Mouse (Mus musculus): Measurements from ENCODE around the gene Ttc24. TPM values are rescaled to one million over a fixed set of nuclear protein-coding genes. Genes with fewer than 3 reads are reported as not detected.

The Ttc24 gene
- total and polyA plus RNA-seq, 3 experiments, result not detected

GRCm38 (mm10) chr3:88121164-88122131 lies 43.3 kb upstream of the Ttc24 start:
- Histone ChIP-seq H3K9me3 (replicated peaks; ENCODE audit: low read length) (no peaks in the 10 kb centered on the region), H3K79me2 (replicated peaks; ENCODE audit: control insufficient read depth, extremely low read depth, insufficient read depth, poor library complexity, severe bottlenecking) (no peaks in the 10 kb centered on the region), H3K4me1 (ENCODE audit: control insufficient read depth in 1 of 2, insufficient read depth in 2 of 2) (no peaks in the 10 kb centered on the region), H3K27ac (ENCODE audit: insufficient read depth, low read depth) (no peak overlapping the region), H3K9ac (ENCODE audit: insufficient read depth, low read depth) (no peak overlapping the region), H3K4me2 (ENCODE audit: insufficient read depth, low read depth, poor library complexity, severe bottlenecking) (no peak overlapping the region), H3K27me3 (replicated peaks) (no peaks in the 10 kb centered on the region), H3K36me3 (replicated peaks in 1 of 2; ENCODE audit: control insufficient read depth in 1 of 2, insufficient read depth in 1 of 2, low read length in 1 of 2) (peaks cover 19 to 53% of the 10 kb centered on the region in 2 experiments), H3K4me3 (replicated peaks in 1 of 3; ENCODE audit: low read depth in 2 of 3, low read length in 2 of 3, poor library complexity in 1 of 3) (no peak overlapping the region)
- in situ Hi-C loops (cut with MboI; ENCODE audit: low pct_ligation_motif_present, low pct_unique_long_range_greater_than_20kb, low sequenced_read_pairs), result no loop called here
- TF ChIP-seq EP300 (IDR thresholded peaks at IDR 0.05; ENCODE audit: low read length) (no peak), MEF2A (IDR thresholded peaks at IDR 0.05; ENCODE audit: borderline replicate concordance, low read depth, low read length) (no peak), POLR2AphosphoS2 (IDR thresholded peaks at IDR 0.05; ENCODE audit: low read depth, low read length) (no peak), KAT2A (IDR thresholded peaks at IDR 0.05; ENCODE audit: insufficient replicate concordance, low read length) (no peak), ZNF384 (IDR thresholded peaks at IDR 0.05; ENCODE audit: low read depth, low read length) (no peak), JUND (conservative IDR thresholded peaks at IDR 0.05; ENCODE audit: low read depth, low read length) (no peak)
- no peak for DNase-seq (ENCODE audit: extremely low read depth)
- dilution Hi-C loops (cut with MboI; ENCODE audit: extremely low pct_ligation_motif_present, extremely low pct_unique_long_range_greater_than_20kb, low sequenced_read_pairs), result no loop called here

- no peak for TF ChIP-seq ZKSCAN1 (IDR thresholded peaks at IDR 0.05; ENCODE audit: borderline replicate concordance, low read depth, low read length)
- no peak for TF ChIP-seq RCOR1 (conservative IDR thresholded peaks at IDR 0.05; ENCODE audit: low read depth, low read length)
- TF ChIP-seq POLR2A (IDR thresholded peaks at IDR 0.05; ENCODE audit: low read depth, low read length), result no peak
- no peak for TF ChIP-seq MYC (IDR thresholded peaks at IDR 0.05; ENCODE audit: low read depth, low read length)
- no peak for TF ChIP-seq UBTF (IDR thresholded peaks at IDR 0.05; ENCODE audit: low read depth, low read length)
- no peak for TF ChIP-seq CHD2 (IDR thresholded peaks at IDR 0.05; ENCODE audit: low read length)
- no peak for TF ChIP-seq ZMIZ1 (IDR thresholded peaks at IDR 0.05; ENCODE audit: low read depth, low read length)
- TF ChIP-seq SMC3 (IDR thresholded peaks at IDR 0.05; ENCODE audit: low read depth, low read length), result no peak
- TF ChIP-seq MAX (IDR thresholded peaks at IDR 0.05; ENCODE audit: low read length), result no peak
- no peak for TF ChIP-seq POLR2AphosphoS2 (IDR thresholded peaks at IDR 0.05; ENCODE audit: low read depth, low read length)
- no peak for TF ChIP-seq MXI1 (IDR thresholded peaks at IDR 0.05; ENCODE audit: low read depth, low read length)
- no peak for TF ChIP-seq BHLHE40 (IDR thresholded peaks at IDR 0.05; ENCODE audit: low read depth, low read length)
- no peak for TF ChIP-seq EP300 (IDR thresholded peaks at IDR 0.05; ENCODE audit: low read length)
- TF ChIP-seq USF1 (IDR thresholded peaks at IDR 0.05; ENCODE audit: low read depth, low read length), result no peak
- TF ChIP-seq MAFK (IDR thresholded peaks at IDR 0.05; ENCODE audit: insufficient replicate concordance, low read length), result no peak
- TF ChIP-seq CHD1 (IDR thresholded peaks at IDR 0.05; ENCODE audit: low read depth, low read length), result no peak
- TF ChIP-seq SIN3A (IDR thresholded peaks at IDR 0.05; ENCODE audit: low read length), result no peak
- dilution Hi-C loops (cut with MboI; ENCODE audit: extremely low pct_ligation_motif_present, extremely low pct_unique_long_range_greater_than_20kb, low sequenced_read_pairs), result no loop called here
- Histone ChIP-seq H3K36me3 (replicated peaks in 1 of 2; ENCODE audit: control insufficient read depth in 1 of 2, insufficient read depth in 1 of 2, low read length in 1 of 2) (peaks cover 25 to 64% of the 10 kb centered on the region in 2 experiments), H3K27ac (ENCODE audit: insufficient read depth, low read depth) (no peak overlapping the region), H3K9me3 (replicated peaks; ENCODE audit: low read length) (peaks cover 2% of the 10 kb centered on the region), H3K79me2 (replicated peaks; ENCODE audit: control insufficient read depth, extremely low read depth, insufficient read depth, poor library complexity, severe bottlenecking) (no peaks in the 10 kb centered on the region), H3K4me1 (ENCODE audit: control insufficient read depth in 1 of 2, insufficient read depth in 2 of 2) (no peaks in the 10 kb centered on the region), H3K9ac (ENCODE audit: insufficient read depth, low read depth) (no peak overlapping the region), H3K4me2 (ENCODE audit: insufficient read depth, low read depth, poor library complexity, severe bottlenecking) (no peak overlapping the region), H3K4me3 (replicated peaks in 1 of 3; ENCODE audit: low read depth in 2 of 3, low read length in 2 of 3, poor library complexity in 1 of 3) (no peak overlapping the region), H3K27me3 (replicated peaks) (no peaks in the 10 kb centered on the region)
- in situ Hi-C loops (cut with MboI; ENCODE audit: low pct_ligation_motif_present, low pct_unique_long_range_greater_than_20kb, low sequenced_read_pairs), result no loop called here
- DNase-seq (ENCODE audit: extremely low read depth), result no peak
These were observed 42.1 kb upstream of the Ttc24 start for GRCm38 (mm10) chr3:88120117-88120651.

Measured in CH12.LX (cell line).